Mouse (Mus musculus) right cerebral cortex, adult 2 months (tissue): Measurements from ENCODE around the gene Tsku.

Source experiments
- DNase-seq, 2 experiments: peaks; one replicate each; pipeline ENCODE4 v3.0.0; 2021 to 2022; ENCODE audit warnings: low spot score in 2 of 2

Tsku gene

DNA sequence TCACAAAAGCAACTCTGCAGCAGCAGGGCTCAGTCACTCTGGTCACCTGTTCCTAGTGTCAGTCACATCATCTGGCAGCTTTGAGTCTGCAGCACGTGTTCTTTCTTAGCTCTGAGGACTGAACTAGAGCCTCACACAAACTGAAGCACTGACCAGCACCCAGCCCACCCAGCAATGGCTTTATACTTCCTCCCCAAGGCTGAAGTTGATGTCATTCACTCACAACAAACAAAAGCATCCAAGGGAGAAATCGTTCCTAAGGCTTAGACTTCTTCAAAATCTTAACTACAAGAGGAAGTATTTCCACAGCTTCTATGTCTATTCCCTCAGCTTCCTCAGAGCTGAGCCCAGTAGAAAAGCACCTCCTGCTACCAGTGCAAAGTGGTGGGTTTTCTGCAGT lies 32.8 kb downstream of the Tsku start:
- no peak for DNase-seq

DNA sequence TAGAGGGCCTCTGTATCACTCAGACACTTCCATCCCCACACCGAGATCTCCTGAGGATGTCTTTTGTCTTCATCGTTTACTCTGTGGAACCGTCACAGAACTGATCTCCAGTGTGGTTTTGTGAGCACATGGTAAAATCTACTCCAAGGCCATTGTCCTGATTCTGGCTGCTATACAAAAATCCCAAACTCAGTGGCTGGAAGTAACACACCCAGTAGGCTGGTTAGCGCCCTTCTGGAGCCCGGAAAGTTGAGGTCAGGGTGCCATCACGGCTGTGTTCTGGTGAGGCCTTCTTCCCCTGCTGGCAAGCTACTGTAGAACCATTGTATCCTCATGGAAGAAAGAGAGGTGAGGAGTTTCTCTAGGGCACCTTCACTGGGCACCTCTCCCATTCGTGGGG lies 35.1 kb downstream of the Tsku start:
- no peak for DNase-seq

DNA sequence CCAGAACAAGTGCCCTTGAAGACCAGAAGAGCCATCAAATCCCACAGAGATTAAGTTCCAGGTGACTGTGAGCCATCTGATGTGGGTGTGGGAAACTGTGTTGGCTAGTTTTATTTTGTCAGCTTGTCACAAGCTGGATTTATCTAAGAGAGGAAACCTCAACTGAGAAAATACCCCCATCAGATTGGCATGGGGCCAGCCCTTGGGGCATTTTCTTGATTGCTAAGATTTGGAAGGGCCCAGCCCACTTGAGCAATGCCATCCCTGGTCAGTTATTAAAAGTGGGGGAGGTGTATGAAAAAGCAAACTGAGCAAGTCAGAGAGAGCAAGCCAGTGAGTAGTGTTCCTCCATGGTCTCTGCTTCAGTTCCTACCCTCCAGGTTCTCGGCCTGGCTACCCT lies 36.9 kb downstream of the Tsku start:
- no peak for DNase-seq

DNA sequence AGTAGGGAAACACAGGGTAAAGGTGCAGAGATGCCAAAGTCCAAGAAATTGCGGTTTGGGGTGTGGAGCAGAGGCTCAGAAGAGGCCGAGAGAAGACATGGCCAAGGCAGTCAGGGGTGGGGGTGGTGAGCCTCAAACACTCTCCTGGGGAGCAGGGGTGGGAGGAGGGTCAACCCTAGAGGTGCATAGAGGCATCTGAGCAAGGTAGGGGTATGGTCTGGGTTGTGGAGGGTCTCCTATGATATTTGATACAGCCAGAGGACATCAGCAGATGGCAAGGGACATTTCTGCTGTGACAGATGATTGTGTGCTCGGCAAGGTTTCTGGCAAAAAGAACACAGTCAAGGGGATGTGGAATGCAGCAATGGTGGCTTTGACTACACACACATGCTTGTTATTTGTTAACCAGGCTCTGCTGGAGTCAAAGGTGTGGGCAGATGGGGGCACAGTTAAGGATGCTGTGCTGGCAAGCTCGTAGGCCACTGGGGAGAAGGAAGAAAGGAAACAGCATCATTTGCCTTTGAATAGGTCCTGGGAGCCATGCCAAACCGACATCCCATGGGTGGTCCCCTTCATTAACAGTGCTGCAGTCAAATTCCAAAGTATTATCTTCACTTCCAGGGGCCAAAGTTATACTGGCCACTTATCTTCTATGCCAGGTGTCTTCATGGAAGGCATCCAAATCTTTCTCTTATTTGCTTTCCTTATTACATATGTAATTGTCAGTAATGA lies 37.7 kb downstream of the Tsku start:
- DNase-seq, result no peak

DNA sequence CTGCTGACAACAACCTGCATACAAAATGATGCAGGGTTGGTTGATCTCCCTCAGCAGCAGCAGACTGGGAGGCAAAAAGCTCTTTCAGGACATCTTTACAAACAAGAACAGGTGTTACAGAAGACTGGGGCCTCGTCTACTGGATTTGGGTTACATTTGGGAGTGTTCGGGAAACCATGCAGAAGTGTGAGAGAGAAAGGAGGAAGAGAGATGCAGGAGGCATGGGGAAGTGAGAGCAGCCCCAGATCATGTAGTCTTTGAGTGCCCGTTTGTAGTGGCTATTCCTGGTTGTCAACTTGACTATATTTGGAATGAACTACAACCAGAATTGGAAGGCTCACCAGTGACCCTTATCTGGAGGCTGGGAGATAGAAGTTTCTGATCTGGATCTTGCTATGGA lies 38.7 kb downstream of the Tsku start:
- no peak for DNase-seq

DNA sequence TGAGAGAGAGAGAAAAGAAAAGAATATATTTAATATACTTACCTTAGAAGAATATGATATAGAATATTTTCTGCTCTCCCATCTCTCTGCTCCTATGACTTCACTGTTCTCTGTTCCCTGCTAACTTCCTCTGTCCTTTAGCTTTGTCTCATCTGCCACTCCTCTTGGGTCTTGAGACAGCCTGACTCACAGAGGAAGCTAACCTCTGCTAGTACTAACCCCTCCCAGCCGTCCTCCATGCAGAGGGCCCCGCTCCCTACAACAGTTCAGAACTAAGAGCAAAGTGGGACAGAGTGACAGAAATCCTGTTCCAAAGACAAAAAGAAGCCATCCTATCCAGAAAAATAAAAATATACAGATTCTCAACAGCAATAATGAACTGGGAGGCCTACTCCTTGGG lies 40.0 kb downstream of the Tsku start, which contains the start of gene Acer3:
Acer3 (minus strand) TSS at position 126 of the 400 bp plus-strand sequence.
- DNase-seq, result no peak

DNA sequence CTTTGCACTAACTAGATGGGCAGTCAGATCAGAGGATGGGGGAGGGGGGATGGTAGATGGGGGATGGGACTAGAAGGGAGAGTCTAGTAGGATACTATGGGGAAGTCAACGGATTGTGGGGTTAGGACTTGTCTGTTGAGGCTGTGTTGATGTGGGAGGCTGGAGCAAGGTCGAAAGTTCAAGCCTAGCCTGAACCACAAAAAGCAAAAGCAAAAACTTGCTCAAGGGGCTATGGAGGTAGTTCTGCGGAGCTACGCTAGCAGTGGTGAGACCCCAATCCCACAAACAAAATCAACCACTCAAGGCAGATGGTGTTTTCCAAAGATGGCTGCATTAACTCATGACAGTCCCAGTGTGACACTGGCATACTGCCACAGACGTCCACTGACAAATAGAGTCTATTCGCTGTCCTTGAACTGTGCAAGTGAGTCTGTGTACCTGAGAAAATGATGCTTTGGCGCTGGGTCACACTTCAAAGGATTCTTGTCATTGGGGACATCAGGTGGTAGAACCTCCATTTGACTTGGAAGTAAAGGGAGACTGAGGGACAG lies 41.0 kb downstream of the Tsku start:
- no peak for DNase-seq

DNA sequence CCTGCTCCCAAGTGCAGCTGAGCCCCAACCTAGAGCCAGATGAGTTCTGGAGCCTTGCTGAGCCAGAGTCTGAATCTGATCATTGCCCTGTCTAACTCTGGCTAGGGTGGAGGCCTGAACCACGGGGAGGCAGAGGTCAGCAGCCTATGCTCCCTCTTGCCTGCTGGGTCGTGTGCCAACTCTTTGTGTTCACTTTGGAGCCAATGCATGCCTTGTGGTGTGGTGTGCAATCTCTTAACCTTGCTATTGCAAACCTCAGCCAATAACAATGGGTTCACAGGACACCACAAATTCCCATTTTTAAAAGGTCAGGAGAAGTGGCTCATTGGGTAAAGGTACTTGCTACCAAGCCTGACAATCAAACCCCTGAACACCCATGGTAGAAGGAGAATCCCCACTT lies 44.6 kb downstream of the Tsku start:
- no peak for DNase-seq

DNA sequence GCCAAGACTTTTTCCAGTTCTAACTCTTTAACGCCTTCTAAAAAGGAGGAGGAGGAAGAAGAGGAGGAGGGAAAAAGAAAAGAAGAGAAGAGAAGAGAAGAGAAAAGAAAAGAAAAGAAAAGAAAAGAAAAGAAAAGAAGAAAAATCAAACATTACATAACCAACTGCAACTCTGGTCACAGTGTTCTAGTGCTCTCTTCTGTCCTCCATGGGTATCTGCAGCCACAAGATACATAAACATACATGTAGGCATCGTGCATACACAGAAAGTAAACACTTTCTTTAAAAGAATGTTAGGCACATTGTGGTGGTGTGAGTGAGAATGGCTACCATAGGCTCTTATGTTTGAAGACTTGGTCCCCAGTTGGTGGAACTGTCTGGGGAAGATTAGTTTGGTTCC lies 46.0 kb downstream of the Tsku start:
- no peak for DNase-seq

DNA sequence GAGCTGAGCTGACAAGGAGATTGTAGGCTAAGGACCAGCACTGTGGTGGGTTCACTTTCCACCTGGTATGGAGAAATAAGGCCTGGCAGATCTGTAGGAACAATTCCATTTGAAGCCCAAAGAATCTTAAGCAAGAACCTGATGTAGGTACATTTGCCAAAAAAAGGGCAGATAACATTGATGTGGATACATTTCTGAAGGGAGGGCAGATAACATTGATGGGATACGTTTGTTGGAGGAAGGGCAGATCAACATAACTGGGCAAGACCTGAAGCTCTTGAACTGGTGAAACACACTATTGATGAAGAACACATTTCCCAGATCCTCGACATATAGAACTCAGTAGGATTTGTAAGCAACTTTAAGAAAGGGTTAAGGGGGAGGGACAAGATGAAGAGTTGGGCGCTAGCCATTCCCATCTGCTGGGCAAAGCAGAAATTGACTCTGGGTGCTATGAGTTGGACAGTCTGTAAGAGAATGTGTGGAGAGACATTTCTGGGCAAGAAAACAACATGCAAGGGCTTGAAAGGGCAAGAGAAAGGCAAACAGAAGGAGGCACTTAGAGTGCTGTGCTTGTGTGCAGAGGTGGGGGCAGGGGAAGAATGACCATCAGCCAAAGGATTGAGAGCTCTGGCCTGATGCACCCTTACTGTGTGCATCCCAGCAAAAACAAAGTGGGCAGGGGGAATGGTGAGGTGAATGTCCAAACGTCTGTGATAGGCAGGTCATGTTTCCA lies 48.8 kb downstream of the Tsku start:
- DNase-seq, result no peak

DNA sequence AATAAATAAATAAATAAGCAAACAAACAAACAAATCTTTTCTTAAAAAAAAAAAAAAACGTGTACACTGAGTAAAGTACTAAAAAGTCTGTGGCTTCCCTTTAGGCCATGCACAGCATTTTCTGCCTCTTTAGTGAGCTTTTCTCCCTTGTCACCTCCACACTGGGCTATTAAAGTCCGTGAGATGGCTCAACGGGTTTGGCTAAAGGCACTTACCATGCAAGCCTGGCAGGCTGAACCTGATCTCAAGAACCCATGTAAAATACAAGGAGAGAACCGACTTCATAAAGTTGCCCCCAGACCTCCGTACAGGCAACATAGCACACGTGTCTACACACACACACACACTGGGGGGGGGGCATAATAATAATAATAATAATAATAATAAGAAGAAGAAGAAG lies 50.9 kb downstream of the Tsku start:
- DNase-seq, result no peak

DNA sequence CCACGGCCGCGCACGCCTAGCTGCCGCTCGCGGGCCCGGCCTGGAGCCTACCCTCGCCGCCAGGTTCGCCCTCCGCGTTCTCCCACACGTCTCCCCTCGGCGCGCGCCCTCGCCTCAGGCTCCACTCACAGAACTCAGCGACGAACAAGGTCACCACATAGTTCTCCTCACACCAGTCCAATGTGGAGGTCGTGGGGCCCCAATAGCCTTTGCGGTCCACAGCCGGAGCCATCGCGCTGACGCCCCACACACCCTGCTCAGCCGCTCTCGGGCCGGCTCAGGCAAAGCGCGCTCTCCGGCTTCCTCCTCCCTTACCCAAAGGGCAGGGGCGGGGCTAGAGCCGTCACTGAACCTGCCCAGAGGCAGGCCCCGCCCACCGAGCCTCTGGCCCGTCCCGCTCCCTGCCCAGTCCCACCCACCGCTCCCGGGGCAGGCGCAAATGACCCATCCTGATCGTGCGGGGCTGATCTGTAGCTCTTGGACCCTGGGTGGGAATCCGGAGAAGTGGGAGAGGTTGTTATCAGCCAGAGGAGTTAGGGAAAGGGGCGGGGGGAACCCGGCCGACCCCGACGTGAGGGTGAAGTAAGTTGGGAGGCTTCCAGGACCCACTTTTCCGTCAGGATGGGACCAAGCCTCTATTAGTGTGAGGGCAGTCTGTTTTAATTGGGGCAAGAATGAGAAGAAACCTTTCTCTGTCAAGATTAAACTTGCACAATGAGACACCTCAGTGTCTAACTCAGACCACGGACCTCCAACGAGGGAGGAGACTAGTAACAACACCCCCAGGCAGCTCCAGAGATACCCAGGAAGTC lies 51.7 kb downstream of the Tsku start:
- peak; percentile 91 for DNase-seq

DNA sequence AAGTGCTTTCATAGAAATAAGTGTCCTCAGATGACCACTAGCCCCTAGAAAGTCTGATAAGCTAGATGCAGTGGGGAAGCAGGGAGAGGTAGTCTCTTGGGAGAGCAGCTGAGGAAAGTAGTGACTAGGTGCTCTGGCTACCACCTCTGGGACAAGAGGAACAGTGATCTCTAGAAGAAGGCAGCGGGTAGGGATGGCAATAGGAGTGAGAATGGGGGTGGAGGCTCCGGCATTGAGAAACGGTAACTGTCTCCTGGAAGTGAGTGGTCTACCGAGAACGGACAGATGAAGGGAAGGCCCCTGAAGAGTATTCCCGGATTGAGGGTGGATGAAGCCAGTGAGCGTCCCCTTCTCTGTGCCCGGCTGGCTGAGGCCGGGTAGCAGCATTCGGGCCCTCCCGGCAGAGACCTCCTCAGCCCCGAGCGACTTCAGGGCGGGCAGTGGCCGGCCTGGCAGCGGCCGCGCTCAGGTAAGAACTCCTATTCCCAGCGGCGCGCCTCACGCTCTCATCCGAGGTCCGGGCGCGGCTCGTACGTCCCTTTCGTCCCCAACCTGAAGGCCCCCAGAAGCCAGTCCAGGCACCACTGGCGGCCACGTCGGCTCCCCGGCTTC lies 52.4 kb downstream of the Tsku start:
- peak in 1 of 2 experiments; percentile 10 for DNase-seq

DNA sequence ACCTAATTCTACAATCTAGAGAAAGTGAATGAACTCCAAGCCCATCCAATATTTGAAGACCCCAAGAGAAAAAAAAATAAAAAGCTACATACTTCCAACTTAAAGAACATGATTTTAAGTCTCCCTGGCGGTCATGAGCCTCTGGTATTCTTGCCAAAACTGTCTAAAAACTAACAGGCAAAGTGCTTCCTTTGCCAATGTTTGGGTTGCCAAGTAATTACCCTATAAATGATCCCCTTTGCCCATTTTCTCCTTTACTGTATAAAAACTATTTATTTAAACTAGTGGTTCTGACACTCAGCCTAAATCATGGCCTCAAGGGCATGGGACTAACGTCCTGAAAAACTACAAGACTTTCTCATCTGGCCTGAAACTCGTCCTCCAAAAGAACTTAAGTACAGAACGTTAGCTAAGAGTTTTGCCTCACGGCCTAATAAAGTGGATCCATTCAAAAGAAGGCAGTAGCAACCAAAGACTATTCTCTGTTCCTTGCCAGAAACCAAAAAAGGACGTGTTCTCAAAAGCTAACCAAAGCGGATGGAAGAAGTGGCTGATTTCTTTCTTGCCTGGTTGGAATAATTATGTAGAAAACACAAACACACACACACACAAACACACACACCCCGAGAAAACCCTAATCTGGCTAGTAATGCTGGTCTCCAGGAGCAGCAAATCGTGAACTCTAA lies 53.1 kb downstream of the Tsku start:
- DNase-seq, result no peak

DNA sequence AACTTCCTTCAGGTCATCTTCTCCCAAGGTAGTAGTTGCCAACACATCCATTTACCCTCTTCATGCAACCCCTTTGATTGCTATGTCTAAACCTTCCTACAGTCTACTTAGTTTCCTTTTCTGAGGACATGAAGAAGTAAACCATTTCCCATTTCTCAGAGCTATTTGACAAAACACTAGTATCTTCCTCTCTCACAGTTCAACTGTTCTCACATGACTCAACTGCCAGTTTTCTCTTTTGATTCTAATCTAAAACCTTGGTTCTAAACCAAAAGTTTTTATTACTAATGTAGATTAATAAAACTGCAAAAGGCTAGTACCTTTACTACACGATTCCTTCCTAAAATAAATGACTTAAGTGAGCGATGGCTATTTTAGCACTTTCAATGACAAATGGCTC lies 53.7 kb downstream of the Tsku start:
- no peak for DNase-seq
